Mouse (Mus musculus): ENCODE measurements around the gene Sphk2.

DNA sequence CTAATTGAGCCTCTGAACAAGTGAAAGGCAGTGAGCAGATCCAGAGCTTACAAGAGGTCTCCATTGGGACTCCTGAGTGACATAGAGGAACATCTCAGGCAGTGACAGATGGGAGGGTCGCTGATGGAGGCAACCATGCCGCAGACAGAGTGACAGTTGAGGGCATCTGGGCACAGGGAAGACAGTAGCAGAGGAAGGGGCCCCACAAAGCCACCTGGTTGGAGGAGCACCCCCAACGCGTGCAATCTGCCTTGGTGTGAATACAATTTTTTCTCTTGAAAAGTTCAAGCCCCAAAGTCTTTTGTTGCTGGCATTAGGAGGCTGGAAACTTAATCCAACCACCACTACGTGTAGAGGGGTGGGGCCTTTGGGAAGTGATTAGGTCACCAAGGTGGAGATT lies 42.3 kb upstream of the Sphk2 start:
- TF ChIP-seq CTCF (IDR thresholded peaks at IDR 0.05; ENCODE audit: borderline replicate concordance, extremely low read depth, insufficient read depth, insufficient read length) (no peak), POLR2A (IDR thresholded peaks at IDR 0.05; ENCODE audit: borderline replicate concordance, extremely low read depth, insufficient read depth, insufficient read length, poor library complexity, severe bottlenecking) (no peak)
